Mouse (Mus musculus) ovary, postnatal 36 days (tissue): ENCODE measurements at regions not wholly inside any gene's neighbourhood (a gene's known extent, or its start where the extent isn't known, plus 50 kb on each side); places are given as distances from the start of the nearest gene placed in this dataset.
A peak's percentile ranks its signal among the peaks of the same experiment; 100 is the strongest.
"Not testable (repeated sequence)": the region's sequence is repeated elsewhere in the genome, so short reads cannot be mapped to it uniquely, and the experiment has no call there.

Experiments
- DNase-seq: peaks from one replicate; pipeline ENCODE4 v3.0.0; 2022; ENCODE audit warnings: low spot score, mixed read lengths

DNA sequence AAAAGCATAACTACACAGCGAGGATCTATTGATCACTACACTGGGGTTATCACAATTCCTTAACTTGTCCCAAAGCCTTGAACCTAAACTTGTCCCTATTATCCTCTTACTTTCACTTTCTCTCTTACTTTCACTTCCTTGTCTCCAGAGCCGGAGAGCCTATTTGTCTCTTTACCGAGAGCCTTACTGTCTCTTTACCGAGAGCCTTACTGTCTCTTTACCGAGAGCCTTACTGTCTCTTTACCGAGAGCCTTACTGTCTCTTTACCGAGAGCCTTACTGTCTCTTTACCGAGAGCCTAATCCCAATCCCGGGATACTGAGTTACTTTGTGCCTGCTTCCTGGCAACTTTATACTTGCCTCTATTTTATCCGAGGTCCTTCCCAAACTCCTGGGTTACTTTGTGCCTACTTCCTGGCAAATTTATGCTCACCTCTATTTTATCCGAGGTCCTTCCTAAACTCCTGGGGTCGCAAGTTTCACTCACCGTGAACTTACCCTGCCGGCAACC is 335.3 kb upstream of the Ccng1 start:
- DNase-seq, result not testable (repeated sequence)

DNA sequence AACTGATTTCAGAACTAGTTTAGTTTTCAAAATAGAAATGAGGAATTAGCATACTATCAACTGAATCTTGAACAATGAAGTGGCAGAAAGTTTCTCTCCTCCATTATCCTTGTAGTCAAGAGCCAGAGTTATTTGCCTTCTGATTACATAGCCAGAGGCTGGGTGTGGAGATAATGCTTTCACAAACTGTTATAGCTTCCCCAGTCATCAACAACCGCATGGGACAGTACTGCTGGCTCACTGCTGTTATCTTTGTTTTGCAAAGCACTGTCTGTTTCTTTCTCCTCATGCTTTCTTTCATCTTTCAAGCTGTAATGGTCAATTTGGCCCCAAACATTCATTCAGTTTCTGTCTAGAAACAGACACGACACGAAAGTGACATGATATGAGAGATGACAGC is 308.5 kb upstream of the Ccng1 start:
- DNase-seq, result no peak

DNA sequence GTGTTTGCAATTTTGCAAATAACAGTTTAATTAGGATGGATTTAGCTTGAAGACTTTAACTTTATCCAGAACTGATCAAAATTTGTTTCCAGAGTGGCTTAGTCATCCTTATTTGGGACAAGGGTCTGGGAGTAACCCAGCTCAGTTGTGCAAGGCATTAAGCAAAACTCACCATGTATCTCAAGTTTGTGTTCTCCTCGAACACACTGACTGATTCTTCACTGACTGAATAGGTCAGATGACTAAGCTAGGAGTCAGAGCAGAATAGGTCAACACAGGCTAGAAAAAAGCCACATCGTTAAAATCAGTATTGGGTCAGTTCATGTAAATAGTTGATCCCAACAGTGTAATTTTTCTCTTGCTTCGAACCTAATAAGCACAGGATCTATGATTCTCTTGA is 302.7 kb upstream of the Ccng1 start:
- DNase-seq, result no peak

DNA sequence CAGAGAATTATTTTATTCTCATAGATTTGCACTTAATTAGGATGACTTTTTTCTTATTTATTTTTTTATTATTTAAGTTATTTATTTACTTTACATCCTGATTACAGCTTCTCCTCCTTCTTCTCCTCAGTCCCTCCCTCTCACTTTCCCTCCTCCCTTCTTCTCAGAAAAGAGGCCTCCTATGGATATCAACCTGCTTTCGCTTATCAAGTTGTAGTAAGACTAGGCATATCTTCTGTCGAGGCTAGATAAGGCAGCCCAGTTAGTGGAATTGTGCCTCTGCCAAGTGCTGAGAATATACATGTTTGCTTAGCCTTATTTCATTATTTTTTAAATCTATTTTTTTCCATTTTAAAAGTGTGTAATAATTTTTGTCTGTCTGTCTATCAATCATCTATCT is 274.9 kb upstream of the Ccng1 start:
- DNase-seq, result no peak

DNA sequence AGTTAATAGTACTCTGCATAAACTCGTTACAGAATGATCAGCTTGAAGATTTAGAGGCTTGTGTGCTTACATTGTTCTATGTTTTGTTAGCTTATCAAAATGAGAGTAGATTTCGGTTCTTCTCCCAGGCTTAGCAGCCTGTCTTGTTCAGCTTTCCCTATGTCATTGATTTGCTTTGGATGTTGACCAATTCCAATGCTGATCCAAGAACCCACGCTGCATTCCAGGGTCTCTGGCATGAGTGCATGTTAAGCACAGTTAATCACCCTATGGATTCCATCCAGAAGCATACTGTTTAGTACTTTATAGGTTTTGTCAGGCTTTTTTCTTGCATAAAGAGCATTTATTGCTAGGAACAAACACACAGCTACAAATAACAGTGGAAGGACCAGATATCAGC is 255.0 kb upstream of the Ccng1 start:
- DNase-seq, result no peak

DNA sequence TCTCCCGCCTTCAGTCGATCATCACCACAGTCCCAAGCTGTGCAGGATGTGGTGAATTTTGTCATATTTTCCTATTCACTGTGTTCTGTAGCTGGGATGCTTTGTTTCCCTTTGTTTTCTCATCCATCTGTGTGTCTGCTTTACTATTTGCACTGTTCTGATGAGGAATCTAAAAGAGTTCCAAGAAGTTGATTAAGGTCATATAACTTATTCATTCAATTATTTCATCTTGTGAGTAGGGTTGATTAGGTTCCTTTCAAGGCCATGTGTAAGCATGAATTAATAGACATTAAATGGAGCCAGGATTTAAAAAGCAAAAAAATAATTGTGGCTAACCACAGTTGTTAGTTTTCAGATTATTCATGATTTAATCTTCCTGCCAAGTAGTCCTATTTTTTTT is 217.7 kb upstream of the Ccng1 start:
- no peak for DNase-seq

DNA sequence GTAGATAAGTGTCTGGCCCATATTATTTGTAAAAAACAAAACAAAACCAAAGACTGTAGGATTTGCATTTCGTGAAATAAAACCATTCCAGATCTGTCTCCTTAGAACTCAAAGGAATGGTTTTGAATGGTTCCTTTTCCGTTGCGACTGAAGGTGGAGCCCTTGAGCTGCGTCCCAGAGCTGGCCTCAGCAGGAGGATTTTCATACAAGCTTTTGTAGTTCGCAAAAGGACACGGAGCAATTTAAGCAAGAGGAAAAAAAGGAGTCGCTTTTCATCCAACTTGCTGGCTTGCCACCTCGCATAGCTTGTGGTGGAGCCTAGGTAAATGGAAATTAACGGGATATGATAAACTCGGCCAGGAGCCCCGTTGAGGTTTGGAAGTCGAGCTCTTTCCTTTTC is 172.1 kb upstream of the Ccng1 start:
- DNase-seq, result peak; percentile 50

DNA sequence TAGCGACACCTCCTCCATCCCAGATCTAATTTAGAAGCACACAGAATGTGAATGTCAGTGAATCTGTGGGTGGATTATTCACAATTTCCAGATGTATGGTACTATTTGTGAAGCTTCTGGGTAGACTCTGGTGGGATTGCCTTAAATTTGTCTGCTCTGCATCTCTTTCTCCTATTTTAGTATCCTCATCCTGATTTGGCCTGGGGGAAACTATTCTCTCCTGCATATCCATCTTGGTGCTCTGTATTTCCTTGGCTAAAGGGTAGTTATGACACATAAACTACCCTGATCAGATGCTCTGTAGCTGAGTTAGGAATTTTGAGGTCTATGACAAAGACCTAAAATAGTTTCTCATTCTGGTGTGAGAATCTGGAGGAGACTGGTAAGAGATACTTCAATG is 136.4 kb upstream of the Ccng1 start:
- DNase-seq, result no peak

DNA sequence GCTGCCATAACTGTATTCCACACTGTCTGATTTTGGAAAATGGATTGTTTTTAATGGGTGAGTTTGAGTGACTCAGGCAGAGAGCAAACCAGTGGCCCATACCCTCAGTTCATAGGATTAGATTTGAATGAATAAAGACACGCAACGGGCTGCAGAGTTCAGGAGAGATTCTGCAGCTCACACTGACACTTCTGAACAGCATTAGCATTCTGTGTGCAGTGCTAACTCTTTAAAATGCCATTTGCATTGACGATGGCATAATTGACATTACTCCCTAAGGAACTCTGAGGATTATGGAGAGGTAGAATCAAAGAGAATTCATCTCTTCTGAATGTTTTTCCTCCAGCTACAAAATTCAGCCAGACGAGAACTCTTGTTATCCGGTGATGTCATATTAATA is 129.4 kb upstream of the Ccng1 start:
- no peak for DNase-seq

DNA sequence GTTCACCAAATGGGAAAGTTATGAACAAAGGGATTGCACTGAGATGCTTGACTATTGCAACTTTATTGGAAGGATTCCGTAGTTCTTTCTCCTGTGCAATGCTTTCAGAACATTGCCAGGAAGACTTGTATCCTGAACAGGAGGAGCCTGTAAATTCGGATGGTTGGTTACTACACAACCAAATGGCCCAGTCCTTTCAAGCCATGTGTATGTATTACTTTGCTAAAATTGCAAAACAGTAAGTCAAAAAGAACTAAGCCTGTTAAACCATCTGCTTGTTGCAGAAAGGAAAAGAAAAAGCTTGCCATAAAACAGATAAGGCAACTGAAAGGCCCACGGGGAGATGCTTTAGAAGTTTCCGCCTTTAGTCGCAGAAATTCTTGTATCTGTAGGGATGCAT is 124.5 kb upstream of the Ccng1 start:
- no peak for DNase-seq

DNA sequence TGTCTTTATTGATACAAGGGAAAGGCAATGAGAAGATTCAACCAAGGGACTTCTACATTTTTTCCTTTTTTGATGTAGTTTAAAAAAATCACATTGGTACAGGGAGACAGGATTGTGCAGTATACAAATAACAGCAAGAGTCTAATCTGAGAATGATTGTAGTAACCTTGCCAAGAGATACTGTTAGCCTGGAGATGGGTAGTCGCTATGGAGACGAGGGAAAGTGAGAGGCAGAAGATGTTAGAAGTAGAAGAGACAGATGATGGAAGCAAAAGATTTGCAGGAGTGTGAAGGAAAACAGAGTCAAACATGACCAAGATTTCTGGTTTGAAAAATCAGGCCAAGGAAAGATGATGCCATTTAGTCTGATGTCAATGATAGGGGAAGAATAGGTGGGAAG is 117.9 kb upstream of the Ccng1 start:
- DNase-seq, result no peak

DNA sequence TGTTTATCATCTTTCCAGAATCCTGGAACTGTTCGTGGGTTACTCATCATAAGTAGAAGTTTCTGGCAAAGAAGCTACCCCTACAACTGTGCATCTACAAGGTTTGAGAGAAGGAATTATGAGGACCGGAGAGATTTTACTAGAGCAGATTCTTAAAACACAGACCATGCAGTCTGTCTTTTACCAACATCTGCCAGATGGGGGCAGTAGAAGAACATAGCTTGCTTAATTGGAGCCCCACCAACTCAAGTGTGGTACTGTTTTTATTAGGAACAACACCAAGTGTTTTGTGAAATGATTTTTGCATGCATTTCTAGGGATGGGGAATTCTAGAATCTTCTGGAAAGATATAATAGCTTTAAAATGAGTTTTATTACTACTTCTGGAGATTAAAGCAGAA is 110.6 kb upstream of the Ccng1 start:
- no peak for DNase-seq

DNA sequence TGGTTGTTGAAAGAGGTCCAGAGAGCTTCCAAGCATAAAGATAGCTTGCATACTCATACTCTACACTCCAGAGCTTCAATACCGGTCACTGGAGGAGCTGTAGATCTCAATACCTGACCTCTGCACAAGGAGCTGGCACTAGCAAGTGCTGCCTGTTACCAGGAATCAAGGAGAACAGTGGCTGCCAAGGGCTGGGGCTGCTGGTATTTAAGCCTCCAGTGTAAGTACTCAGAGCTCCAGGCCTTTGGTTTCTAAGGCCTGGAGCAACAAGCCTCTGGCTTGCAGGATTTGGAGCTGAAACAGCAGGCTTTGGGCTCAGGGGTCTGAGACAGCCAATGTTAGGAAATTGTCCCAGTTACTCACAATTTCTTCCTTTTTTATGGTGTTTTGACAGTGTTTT is 96.2 kb upstream of the Ccng1 start:
- no peak for DNase-seq

DNA sequence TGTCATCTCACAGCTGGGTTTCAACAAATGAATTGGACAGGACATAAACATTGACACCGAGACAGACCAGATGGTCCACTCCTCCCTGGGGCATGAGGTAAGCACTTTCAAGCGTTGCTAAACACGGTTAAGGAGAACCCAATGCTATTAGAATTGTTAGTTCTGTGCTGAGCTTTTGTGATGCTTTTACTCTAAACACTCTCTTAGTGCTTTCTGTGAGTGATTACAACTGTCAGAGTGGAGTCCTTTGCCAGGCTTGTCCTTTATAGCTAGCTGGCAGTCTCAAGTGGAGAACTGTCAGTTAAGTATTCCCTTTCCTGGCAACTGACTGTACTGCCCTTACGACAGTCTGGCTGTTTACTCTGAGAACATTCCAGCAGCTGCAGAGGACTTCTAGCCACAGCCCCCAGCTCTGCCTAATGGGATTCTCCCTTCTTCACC is 95.6 kb upstream of the Ccng1 start:
- no peak for DNase-seq

DNA sequence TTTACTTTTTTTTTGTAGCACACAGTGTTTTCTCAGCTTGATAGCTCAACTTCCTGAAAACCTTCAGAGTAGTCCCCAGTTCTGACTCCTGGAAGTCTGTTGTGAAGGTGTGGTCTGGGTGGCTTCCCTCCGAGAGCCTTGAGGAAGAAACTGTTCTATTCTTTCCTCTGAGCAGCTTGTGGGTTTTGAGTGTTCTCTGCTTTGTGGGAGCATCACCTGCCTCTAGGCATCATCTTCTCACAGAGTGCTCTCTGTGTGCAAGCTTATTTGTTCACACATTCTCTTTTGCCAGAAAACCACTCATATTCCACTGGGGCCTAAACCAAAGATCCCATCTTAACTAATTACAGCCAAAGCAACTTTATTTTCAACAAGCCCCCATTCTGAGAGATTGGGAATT is 91.5 kb upstream of the Ccng1 start:
- no peak for DNase-seq

DNA sequence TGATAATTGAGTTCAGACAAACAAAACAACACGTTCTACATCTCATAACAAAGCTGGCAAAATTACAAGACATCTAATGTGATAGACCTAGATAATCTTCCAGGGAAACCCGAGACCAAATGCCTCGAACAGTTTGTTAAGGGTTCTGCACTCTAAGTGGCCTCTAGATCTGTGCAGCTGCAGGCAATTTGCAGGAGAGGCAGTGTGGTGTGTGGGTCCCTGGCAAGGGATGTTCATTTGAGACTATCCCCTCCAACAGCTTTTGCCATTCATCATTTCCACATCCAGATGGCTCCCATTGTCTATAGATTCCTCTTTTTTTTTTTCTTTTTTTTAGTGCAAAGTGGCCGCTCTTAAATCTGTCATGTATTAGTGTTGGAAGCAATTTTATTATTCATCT is 80.3 kb upstream of the Ccng1 start:
- DNase-seq, result no peak
